Mouse (Mus musculus) fibroblast of lung, adult 2 months (primary cell): ENCODE results near the gene 1700013F07Rik.
"Not testable (repeated sequence)": the region's sequence is repeated elsewhere in the genome, so short reads cannot be mapped to it uniquely, and the experiment has no call there.

ENCODE experiments used
- DNase-seq: peaks from one replicate; pipeline ENCODE4 v3.0.0-alpha.2; 2011; ENCODE audit warnings: low read depth

The 1700013F07Rik gene

DNA sequence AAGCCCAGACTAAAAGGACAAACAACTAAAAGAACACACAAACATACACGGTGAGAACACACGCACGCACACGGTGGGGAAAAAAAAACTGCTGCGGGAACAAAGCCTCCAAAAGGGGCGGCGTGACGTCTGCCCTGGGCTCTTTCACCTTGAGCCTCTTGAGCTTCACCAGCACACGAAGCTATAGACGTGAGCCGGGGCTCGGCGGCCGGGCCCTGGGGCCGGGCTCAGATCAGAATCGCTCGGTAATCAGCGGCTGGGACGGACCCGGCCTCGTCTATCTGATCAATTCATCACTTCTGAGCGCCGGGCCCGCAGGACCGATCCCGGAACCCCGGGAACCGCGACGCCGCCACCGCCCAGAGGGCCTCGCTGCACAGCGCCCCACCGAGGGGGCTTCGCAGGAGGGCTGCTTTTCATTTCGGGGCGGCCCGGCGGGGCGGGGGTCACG is 20.2 kb downstream of the 1700013F07Rik start:
- DNase-seq, result no peak

DNA sequence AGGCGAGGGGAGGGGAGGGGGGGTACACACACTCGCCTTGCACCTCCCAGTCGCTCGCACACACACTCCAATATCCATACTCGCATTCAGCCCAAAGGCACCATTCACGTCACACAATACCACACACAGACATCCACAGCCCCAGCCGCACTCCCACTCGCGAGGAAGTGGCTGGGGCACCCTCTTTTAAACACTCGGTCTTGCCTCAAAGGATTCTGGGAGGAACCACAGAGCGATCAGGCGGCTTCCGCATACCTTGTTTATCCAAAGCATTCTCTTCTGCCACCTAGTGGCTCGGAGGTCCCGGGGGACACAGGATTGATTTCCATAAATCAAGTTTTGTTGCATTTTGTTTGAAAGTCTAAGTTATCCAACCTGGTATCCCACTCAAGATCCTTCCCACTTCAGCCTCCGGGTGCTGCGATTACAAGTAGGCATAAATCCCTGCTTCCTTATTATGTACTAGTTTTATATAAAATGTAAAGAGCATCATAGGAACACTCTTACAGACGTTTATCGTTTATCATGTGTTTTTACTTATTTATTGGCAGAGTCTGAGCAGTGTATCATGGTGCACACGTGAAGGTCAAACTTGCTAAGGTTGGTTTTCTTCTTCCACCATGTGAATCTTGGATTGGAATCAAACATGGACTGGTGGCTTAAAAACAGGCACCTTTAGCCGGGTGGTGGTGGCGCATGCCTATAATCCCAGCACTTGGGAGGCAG is 20.8 kb downstream of the 1700013F07Rik start:
- peak; percentile 87 for DNase-seq

DNA sequence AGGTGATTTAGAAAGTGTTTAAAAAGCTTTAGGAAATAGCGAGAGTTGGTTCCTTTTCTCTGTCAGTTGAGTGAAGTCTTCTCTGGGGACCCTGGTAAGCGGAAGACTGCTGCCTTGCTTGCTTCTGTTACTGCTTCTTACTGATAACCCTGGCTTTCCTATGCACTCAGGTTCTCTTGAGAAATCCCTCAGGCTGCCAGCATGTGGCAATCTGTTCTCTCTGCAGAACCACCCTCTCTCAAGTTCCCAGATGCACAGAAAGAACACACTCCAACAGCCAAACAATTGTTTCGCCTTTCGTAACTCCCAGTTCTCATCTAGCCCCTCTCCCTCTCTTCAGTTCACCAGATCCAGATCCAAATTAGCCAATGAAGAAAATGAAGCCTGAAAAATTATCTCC is 23.9 kb downstream of the 1700013F07Rik start:
- DNase-seq, result no peak

- peak; percentile 96 for DNase-seq
Observed at GRCm38 (mm10) chr3:108562133-108562730, 28.3 kb downstream of the 1700013F07Rik start, which contains the start of gene Tmem167b. Gene Tmem167b, minus strand, starts transcription at chr3:108562466.

GRCm38 (mm10) chr3:108562777-108563271 is 28.9 kb downstream of the 1700013F07Rik start:
- DNase-seq, result no peak

- peak; percentile 72 for DNase-seq
Observed at GRCm38 (mm10) chr3:108563309-108563708, 29.4 kb downstream of the 1700013F07Rik start.

DNA sequence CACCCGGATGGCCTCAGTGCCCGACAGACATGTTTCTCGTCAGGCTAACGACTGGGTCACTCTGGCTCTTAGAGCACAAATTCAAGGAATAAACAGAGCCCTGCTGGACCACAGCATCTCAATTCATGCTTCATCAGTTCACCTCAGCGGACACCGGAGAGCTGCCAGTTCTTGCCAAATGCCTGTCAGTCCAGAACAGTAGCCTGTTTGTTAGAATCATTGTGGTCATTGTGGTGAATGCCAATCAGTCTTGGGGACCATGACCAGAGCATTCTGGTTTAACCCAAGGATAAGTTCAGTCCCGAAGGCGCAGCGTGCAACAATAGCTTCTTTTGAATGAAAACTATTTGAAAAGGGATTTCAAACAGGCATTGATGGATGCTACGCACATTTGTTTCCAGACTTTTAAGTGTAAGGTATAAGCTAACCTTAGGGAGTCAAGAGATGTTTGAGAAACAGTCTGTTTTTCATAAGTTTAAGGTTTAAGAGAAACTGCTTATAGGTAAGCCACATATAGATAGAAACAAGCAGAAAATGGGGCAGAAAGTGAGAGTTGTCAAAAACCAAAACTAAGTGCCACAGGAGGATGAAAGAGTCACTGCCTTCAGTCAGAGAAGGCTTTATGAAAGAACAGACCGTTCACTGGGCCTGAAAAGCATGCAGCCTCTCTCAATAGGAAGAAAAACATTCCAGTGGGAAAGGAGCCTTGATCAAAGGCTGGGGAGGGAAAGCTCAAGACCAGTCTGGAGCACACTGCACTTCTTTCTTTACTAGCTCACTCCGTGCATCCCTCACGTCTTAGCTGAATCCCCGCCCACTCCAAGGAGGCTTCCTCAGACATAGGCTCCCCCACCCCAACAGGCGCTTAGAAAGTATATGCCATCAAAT is 34.3 kb downstream of the 1700013F07Rik start:
- DNase-seq, result peak; percentile 59

GRCm38 (mm10) chr3:108569636-108570035 is 35.7 kb downstream of the 1700013F07Rik start:
- DNase-seq, result not testable (repeated sequence)

DNA sequence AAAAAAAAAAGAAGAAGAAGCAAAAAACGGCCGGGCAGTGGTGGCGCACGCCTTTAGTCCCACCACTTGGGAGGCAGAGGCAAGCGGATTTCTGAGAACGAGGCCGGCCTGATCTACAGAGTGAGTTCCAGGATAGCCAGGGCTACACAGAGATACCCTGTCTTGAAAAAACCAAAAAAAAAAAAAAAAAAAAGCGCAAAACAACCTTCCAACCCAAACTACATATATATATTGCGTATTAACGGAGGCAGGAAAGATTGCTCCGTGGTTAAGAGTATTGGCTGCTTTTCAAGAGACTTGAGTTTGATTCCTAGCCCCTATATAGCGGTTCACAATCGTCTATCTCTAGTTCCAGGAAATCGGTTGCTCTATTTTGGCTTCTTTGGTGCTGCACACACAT is 36.9 kb downstream of the 1700013F07Rik start:
- DNase-seq, result no peak

DNA sequence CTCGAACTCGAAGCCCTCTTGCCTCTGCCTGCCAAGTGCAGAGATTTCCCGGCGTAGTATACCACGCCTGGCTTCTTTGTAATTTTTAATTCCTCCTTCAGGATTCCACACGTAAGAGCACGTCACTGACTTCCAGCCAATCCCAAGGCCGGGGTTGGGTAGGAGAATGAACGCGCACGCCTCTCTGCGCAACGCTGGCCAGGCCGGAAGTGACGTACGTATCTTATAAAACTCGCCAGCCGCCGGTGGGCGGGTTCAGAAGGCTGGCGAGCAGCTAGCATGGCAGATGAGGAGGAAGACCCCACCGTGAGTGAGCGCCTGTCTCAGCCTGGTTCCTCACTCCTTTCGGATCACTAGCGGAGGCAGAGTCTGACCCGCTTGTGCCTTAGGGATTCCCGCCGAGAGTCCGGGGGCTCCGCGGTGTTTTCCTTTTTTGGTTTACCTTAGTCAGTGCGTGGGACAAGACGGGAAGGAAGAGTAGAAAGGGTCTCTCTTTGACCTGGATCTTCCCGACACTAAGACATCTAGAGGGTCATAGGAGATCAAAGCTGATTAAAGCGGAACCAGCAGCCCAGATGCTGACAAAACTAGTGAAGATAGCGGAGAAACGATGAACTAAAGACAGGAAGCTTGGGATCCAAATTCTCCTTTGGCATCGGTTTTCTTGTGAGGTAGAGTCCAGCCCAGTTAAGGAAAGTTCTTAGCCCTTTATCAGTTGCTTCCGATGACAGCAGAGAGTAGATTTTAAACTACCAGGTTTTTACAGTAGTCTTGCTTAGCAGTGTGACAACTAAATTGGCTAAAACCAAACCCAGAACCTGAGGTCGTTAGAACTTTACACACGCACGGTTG is 37.7 kb downstream of the 1700013F07Rik start, which contains the start of gene Taf13:
Gene Taf13 (plus strand): TSS at position 256 of the 852 bp plus-strand sequence.
- DNase-seq, result peak; percentile 88

DNA sequence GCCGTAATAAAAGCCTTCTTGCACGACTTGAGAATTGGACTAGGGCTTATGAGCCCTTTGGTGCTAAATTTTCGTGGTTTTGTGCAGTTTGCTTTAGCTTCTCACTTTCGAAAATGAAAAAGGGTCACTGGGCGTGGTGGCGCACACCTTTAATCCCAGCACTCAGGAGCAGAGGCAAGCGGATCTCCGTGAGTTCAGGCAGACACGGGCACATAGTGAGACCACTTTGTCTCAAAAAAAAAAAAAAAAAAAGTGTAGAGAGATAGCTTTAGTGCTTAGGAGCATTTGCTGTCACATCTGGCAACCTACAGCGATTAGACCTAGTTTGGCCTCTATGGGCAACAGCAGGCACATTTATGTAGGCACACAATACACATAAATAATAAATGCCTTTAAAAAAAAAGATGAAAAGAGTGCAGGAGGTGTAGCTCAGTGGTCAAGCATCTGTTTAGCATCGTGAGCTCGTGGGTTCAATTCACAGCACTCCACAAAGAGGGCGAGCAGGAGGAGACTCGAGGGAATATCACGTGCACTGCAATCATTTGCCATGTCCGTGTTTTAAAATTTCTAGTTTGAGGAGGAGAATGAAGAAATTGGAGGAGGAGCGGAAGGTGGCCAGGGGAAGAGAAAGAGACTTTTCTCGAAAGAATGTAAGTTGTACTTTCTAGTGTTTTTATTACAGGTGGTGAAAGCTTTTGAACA is 38.5 kb downstream of the 1700013F07Rik start:
- no peak for DNase-seq

DNA sequence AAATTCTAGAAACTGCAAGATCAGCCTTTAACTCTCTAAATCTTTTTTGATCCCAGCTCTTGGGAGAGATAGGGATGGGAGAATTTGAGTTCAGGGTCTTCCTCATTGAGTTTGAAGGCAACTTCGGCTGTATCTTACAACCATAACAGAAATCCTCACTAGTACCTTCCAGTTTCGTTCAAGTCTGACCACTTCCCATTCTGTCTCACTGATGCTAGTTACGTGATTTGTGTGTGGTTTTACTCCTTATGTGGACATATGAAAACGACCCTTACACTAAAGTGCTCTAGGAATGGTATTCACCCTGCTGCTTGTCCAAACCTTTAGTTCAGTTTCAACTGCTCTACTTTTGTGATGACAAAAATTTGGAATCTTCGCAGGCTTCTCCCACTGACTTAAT is 40.1 kb downstream of the 1700013F07Rik start:
- DNase-seq, result no peak

DNA sequence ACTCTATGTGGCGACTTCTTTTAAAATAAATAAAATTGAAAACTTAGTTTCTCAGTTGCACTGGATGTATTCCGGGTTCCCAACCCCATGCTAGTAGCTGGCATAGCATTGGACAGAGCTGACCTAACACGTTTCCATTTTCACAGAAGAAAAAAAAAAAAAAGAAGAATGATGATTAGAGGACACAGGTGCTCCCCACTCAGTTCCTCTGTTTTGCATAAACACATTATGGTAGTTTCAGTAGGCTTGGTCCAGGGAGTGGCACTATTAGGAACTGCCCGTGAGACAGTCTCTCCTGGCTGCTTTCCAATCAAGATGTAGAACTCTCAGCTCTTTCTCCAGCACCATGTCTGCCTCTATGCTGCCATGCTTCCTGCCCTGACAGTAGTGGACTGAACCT is 50.6 kb downstream of the 1700013F07Rik start:
- no peak for DNase-seq

- DNase-seq, result no peak
Observed at GRCm38 (mm10) chr3:108588446-108588845, 54.5 kb downstream of the 1700013F07Rik start.

DNA sequence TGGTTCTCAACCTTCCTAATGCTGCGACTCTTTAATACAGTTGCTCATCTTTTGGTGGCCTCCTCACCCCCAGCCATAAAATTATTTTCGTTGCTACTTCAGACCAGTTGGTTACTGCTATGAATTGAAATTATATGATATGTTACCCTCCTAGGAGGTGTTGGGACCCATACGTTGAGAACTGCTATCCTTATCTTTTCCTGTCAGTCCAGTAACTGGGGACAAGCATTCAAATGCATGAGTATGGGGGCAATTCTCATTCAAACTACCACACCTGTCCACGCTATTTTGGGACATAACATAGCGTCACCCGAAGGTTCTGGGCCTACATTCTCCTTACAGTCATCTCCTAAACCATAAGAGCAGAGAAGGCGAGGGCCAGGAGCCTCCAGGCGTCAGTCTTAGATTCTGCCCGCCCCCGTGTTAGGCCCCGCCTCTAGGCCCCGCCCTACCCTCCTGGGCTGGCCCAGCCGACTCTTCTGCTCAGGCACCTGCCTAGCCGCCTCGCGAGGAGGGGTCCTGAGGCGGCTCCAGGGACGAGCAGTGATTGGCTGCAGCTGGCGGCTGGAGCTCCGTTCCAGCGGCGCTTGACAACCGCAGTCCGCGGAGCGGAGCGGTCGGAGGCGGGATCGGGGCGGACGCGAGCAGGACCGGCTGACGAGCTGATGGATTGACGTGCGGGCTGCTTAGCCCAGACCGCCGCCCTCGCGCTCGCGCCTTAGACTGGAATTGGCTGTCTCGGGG is 57.0 kb downstream of the 1700013F07Rik start, which contains the start of gene Wdr47:
Gene Wdr47 (plus strand): TSS at position 494 of the 744 bp plus-strand sequence.
- DNase-seq, result peak; percentile 84

- no peak for DNase-seq
Observed at GRCm38 (mm10) chr3:108591530-108592522, 57.9 kb downstream of the 1700013F07Rik start.
